Mouse (Mus musculus) Patski (cell line): ENCODE results near the gene Pdzd2. TPM values are rescaled to one million over a fixed set of nuclear protein-coding genes. Genes with fewer than 3 reads are reported as not detected.

Experiments used
- ATAC-seq: fragments of 100-300 bp; one replicate; pipeline ENCODE4 v1.8.0; 2021
- CTCF ChIA-PET: fragments of 350-600 bp; sonication (Branson Sonifier 250); formaldehyde crosslinking; loops from one replicate; lab custom pipeline; 2022; ENCODE audit warnings: inconsistent platforms; lab: Charles Lee
- POLR2A ChIA-PET: fragments of 350-600 bp; sonication (Branson Sonifier 250); formaldehyde crosslinking; loops from one replicate; lab custom pipeline; 2022; ENCODE audit warnings: antibody characterized with exemption, inconsistent platforms; lab: Charles Lee
- DNase-seq: peaks from one replicate; pipeline ENCODE4 v3.0.0-alpha.2; 2011; ENCODE audit warnings: low read depth, low spot score
- H3K27me3 ChIP-seq: fragments of 371-371 bp; one replicate; pipeline ENCODE4 v1.5.1; 2021
- CTCF ChIP-seq: fragments of 100-300 bp; IDR thresholded peaks from one replicate; pipeline ENCODE4 v1.5.1; 2021
- in situ Hi-C: fragments of 300-500 bp; cut with MboI; formaldehyde crosslinking; loops from 3 replicates; pipeline ENCODE4 v1.11.1; 2018; ENCODE audit warnings: low pct_unique_long_range_greater_than_20kb, mixed read lengths
- polyA plus RNA-seq: library from polyadenylated mRNA; unstranded; gene quantifications from one replicate; pipeline ENCODE4 v1.2.3, GENCODE M21; 2021

Gene Pdzd2
- polyA plus RNA-seq, 1 experiment from 2014 or later = 0.10 TPM

DNA sequence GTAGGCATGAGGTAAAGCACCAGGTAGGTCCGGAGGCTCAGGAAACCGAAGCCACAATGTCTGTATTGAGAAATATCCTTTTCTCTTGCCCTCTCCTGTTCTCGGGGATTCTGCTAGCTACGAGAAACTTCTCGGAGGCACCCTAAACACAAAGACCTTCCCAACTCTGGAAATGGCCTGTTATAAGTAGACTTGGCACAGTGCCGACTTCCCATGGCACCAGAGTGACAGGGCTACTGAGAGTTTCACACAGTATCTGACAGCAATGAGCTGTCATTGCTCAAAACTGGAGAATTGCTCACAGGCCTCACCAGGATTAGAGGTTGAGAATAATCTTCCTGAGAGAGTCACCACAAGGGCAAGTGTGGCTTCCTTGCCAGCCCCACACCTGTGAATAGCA, 21.0 kb upstream of the Pdzd2 start:
- in situ Hi-C loops = no loop called here
- TF ChIP-seq CTCF = no peak
- ChIA-PET CTCF (interaction anchor here (0.9 kb wide), 1 partner anchor 20 kb away, joined by 3 read pairs; no protein-coding TSS in a partner anchor), POLR2A (no interaction called here)
- no peak for ATAC-seq
- peaks cover 23% of the 10 kb centered on the region for H3K27me3 ChIP-seq
- DNase-seq = no peak

GRCm38 (mm10) chr15:12758461-12758860, 18.7 kb upstream of the Pdzd2 start:
- ChIA-PET CTCF (interaction anchor here (1.0 kb wide), 1 partner anchor 28 kb away, joined by 5 read pairs; no protein-coding TSS in a partner anchor), POLR2A (no interaction called here)
- ATAC-seq = no peak
- DNase-seq = no peak
- in situ Hi-C loops = no loop called here
- TF ChIP-seq CTCF = no peak
- peaks cover 13% of the 10 kb centered on the region for H3K27me3 ChIP-seq

DNA sequence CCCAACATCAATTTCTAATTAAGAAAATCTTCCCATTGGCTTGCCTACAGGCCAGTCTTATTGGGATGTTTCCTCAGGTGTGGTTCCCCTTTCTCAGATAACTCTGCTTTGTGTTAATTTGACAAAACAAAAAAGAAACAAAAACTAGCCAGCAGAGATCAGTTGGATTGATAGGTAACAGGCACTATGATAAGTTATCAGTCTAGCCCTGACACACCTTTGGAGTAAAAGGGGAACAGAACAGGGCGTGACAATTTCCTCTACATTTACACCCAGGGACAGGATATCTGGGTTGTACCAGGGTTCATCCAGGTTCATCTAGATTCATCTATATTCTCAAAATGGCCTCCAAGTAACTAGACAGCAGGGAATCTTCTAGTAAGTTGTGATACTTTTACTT, 18.0 kb upstream of the Pdzd2 start:
- ChIA-PET POLR2A (no interaction called here), CTCF (interaction anchor here (1.0 kb wide), 1 partner anchor 27 kb away, joined by 5 read pairs; no protein-coding TSS in a partner anchor)
- no peak for ATAC-seq
- no peak for TF ChIP-seq CTCF
- H3K27me3 ChIP-seq = peaks cover 14% of the 10 kb centered on the region
- in situ Hi-C loops = no loop called here
- DNase-seq = no peak

DNA sequence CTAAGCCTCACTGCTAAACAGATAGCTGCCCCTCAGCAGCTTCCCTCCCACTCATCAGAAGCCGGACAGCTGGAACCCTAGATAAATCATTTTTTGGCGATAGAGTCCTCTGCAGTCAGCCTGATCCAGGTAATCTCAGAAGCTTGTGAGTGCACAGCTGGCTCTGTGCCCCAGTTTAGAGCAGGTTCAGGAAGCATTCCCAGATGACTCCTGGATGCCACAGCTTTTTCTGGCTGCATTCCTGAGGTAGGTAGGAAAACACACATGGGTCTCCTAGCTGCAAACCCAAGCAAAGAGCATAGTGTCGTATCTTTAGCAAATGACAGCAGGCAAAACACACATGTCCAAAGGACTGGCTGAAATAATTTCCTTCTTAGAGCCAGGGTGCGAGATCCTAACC, 13.5 kb upstream of the Pdzd2 start:
- ChIA-PET CTCF (no interaction called here), POLR2A (no interaction called here)
- no peak for TF ChIP-seq CTCF
- ATAC-seq = no peak
- in situ Hi-C loops = no loop called here
- no peak for DNase-seq
- H3K27me3 ChIP-seq = peaks cover 15% of the 10 kb centered on the region

- no peak for TF ChIP-seq CTCF
- CTCF ChIA-PET = interaction anchor here (1.1 kb wide), 1 partner anchor 19 kb away, joined by 3 read pairs; no protein-coding TSS in a partner anchor
- in situ Hi-C loops = no loop called here
- no peak for DNase-seq
- H3K27me3 ChIP-seq = peaks cover 21% of the 10 kb centered on the region
- ATAC-seq = no peak
- POLR2A ChIA-PET = no interaction called here
Observed at GRCm38 (mm10) chr15:12750963-12751362, 11.2 kb upstream of the Pdzd2 start.

- in situ Hi-C loops = no loop called here
- no peak for TF ChIP-seq CTCF
- H3K27me3 ChIP-seq = peaks cover 22% of the 10 kb centered on the region
- ChIA-PET CTCF (interaction anchor here (1.1 kb wide), 1 partner anchor 15 kb away, joined by 3 read pairs; no protein-coding TSS in a partner anchor), POLR2A (no interaction called here)
- no peak for DNase-seq
- ATAC-seq = no peak
Observed at GRCm38 (mm10) chr15:12749549-12750301, 10.0 kb upstream of the Pdzd2 start.

GRCm38 (mm10) chr15:12742117-12742906, 2.6 kb upstream of the Pdzd2 start:
- no peak for DNase-seq
- peaks cover 24% of the 10 kb centered on the region for H3K27me3 ChIP-seq
- TF ChIP-seq CTCF = no peak
- CTCF ChIA-PET = no interaction called here
- in situ Hi-C loops = no loop called here
- ATAC-seq = no peak
- POLR2A ChIA-PET = no interaction called here

DNA sequence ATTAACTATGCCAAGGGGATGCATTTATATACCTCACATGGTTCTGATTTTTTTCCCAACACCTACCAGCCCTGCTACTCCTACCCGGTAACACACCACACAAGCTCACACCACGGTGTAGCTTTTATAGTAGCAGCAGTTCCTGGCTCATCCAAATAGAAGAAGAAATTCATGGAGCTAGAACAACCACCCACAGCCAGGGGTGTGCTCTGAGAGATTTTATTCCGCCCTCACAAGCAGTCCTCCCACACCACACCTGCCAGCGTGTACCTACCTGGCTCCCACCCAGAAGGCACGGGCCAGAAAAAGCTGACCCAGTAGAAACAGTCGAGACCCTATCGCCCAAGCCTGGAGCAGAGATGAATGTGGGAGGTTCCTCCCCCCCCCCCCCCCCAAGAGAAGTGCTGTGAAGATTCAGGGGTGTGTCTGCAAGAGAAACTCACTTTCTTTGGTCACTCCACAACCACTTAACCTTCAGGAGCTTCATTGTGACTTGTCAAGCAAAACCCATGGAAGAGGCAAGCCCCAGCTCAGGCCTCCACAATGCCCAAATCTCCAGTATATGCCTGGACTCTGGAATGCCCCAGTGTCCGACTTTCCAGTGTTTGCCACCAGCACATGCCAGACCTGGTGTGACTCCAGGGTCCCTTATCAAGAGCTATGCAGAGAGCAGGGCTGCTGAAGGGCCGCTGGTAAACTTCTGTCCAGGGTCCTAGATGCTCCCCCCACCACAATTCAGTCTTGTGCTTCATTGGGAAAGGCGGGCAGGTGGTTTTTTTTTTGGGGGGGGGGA, 1.2 kb downstream of the Pdzd2 start:
- POLR2A ChIA-PET = interaction anchor here (0.7 kb wide), 1 partner anchor 26 kb away, joined by 3 read pairs; no protein-coding TSS in a partner anchor
- CTCF ChIA-PET = no interaction called here
- in situ Hi-C loops = no loop called here
- peaks cover 20% of the 10 kb centered on the region for H3K27me3 ChIP-seq
- TF ChIP-seq CTCF = no peak
- ATAC-seq (no peak), DNase-seq (no peak)

DNA sequence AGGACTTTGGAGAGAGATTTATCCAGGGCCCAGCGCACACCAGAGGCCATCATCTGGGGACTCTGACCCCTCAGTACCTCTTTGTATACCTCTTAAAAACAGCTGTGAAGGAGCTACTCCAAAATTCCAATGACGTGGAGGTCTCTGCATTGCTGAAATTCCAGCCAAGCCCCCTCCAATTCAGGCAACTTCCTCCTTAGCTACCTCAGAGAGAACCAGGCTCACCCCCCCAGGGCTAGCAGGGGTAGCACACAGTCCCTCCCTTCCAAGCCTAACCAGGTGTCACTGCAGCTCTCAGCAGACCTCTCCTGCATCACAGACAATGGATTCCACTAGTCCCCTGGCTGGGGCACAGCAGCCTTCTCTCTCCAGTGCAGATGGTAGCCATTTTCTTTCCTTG, 4.5 kb downstream of the Pdzd2 start:
- DNase-seq (no peak), ATAC-seq (no peak)
- TF ChIP-seq CTCF = no peak
- in situ Hi-C loops = no loop called here
- POLR2A ChIA-PET = no interaction called here
- CTCF ChIA-PET = no interaction called here
- peaks cover 9% of the 10 kb centered on the region for H3K27me3 ChIP-seq

- DNase-seq = no peak
- ATAC-seq = no peak
- TF ChIP-seq CTCF = no peak
- CTCF ChIA-PET = no interaction called here
- POLR2A ChIA-PET = no interaction called here
- peaks cover 7% of the 10 kb centered on the region for H3K27me3 ChIP-seq
- in situ Hi-C loops = no loop called here
Observed at GRCm38 (mm10) chr15:12734221-12734620, 5.5 kb downstream of the Pdzd2 start.
